Mouse (Mus musculus) cerebellum, adult 11 months (tissue): ENCODE data around the gene Prkaca.

ENCODE experiments used
- DNase-seq: peaks from one replicate; pipeline ENCODE4 v3.0.0; 2022

The Prkaca gene

GRCm38 (mm10) chr8:83972150-83973120, at the start of gene Prkaca:
Gene Prkaca (plus strand): TSS chr8:83972993.
- DNase-seq: peak; percentile 98

- DNase-seq: no peak
These were observed 48.2 kb upstream of the Prkaca start for GRCm38 (mm10) chr8:83924585-83924984.

GRCm38 (mm10) chr8:83926266-83926665, 46.5 kb upstream of the Prkaca start:
- DNase-seq: no peak

GRCm38 (mm10) chr8:83934222-83934621, 38.6 kb upstream of the Prkaca start:
- no peak for DNase-seq

- no peak for DNase-seq
These were observed 37.8 kb upstream of the Prkaca start for GRCm38 (mm10) chr8:83934994-83935393.

- DNase-seq: no peak
These were observed 37.4 kb upstream of the Prkaca start for GRCm38 (mm10) chr8:83935435-83935834.

GRCm38 (mm10) chr8:83937645-83938044, 35.1 kb upstream of the Prkaca start:
- DNase-seq: no peak

- no peak for DNase-seq
These were observed 34.5 kb upstream of the Prkaca start for GRCm38 (mm10) chr8:83938330-83938729.

- DNase-seq: no peak
These were observed 31.6 kb upstream of the Prkaca start for GRCm38 (mm10) chr8:83941066-83941677.

- no peak for DNase-seq
These were observed 30.3 kb upstream of the Prkaca start for GRCm38 (mm10) chr8:83942446-83942845.

- no peak for DNase-seq
These were observed 27.3 kb upstream of the Prkaca start for GRCm38 (mm10) chr8:83945540-83945939.

- peak; percentile 39 for DNase-seq
These were observed 18.1 kb upstream of the Prkaca start for GRCm38 (mm10) chr8:83954749-83955105.

- peak; percentile 99 for DNase-seq
These were observed 17.5 kb upstream of the Prkaca start, which contains the start of the genes Gm10644 and Asf1b for GRCm38 (mm10) chr8:83955106-83955957. Gene Gm10644 (minus strand): TSS chr8:83955205. Gene Asf1b (plus strand): TSS chr8:83955507.

- DNase-seq: no peak
These were observed 16.9 kb upstream of the Prkaca start for GRCm38 (mm10) chr8:83955958-83956218.

- DNase-seq: no peak
These were observed 16.0 kb upstream of the Prkaca start for GRCm38 (mm10) chr8:83956789-83957188.

- no peak for DNase-seq
These were observed 8.6 kb upstream of the Prkaca start for GRCm38 (mm10) chr8:83964015-83964765.

GRCm38 (mm10) chr8:83967701-83968100, 5.1 kb upstream of the Prkaca start:
- DNase-seq: no peak

GRCm38 (mm10) chr8:83971121-83971520, 1.7 kb upstream of the Prkaca start:
- no peak for DNase-seq

- DNase-seq: no peak
These were observed 1.1 kb upstream of the Prkaca start for GRCm38 (mm10) chr8:83971661-83972060.

GRCm38 (mm10) chr8:83973161-83974031, 603 bp downstream of the Prkaca start:
- peak; percentile 43 for DNase-seq

- DNase-seq: no peak
These were observed 1.7 kb downstream of the Prkaca start for GRCm38 (mm10) chr8:83974521-83974920.
